Mouse (Mus musculus) embryonic facial prominence, embryonic 14.5 days (tissue): ENCODE results near the gene Sh2b2. TPM values are rescaled to one million over a fixed set of nuclear protein-coding genes. Genes with fewer than 3 reads are reported as not detected.

Experiments
- ATAC-seq: fragments of 200-750 bp; cut with Nextera tagmentation; 2 replicates; pipeline ENCODE4 v1.8.0; 2017; ENCODE audit warnings: low read depth, moderate number of reproducible peaks, moderate TSS enrichment
- DNase-seq: peaks from one replicate; pipeline ENCODE4 v3.0.0-alpha.2; 2015; ENCODE audit warnings: low spot score
- H3K27ac ChIP-seq: fragments of 300-500 bp; sonication (generic); replicated peaks from 2 replicates; pipeline ENCODE4 v1.5.1; 2014; ENCODE audit warnings: low read depth, mild to moderate bottlenecking, low read length, moderate library complexity
- H3K27me3 ChIP-seq: fragments of 300-500 bp; sonication (generic); replicated peaks from 2 replicates; pipeline ENCODE4 v1.6.1; 2014; ENCODE audit warnings: low read length; ENCODE audit not compliant: control insufficient read depth, insufficient read depth
- H3K36me3 ChIP-seq: fragments of 300-500 bp; sonication (generic); 2 replicates; pipeline ENCODE4 v1.6.1; 2014; ENCODE audit warnings: low read length, mixed read lengths; ENCODE audit not compliant: control insufficient read depth, insufficient read depth
- H3K4me1 ChIP-seq: fragments of 300-500 bp; sonication (generic); 2 replicates; pipeline ENCODE4 v1.6.1; 2014; ENCODE audit warnings: antibody characterized with exemption, low read length; ENCODE audit not compliant: control insufficient read depth, insufficient read depth
- H3K4me2 ChIP-seq: fragments of 300-500 bp; sonication (generic); 2 replicates; pipeline ENCODE4 v1.6.1; 2014; ENCODE audit warnings: low read depth, mild to moderate bottlenecking, low read length, moderate library complexity, mixed read lengths
- H3K4me3 ChIP-seq: fragments of 300-500 bp; sonication (generic); 2 replicates; pipeline ENCODE4 v1.5.1; 2014; ENCODE audit warnings: low read depth, mild to moderate bottlenecking, low read length
- H3K9ac ChIP-seq: fragments of 300-500 bp; sonication (generic); 2 replicates; pipeline ENCODE4 v1.6.1; 2014; ENCODE audit warnings: low read depth, mild to moderate bottlenecking, low read length, moderate library complexity, mixed read lengths
- H3K9me3 ChIP-seq: fragments of 300-500 bp; sonication (generic); 2 replicates; pipeline ENCODE4 v1.6.1; 2016; ENCODE audit warnings: low read length; ENCODE audit not compliant: control insufficient read depth
- WGBS: fragments of 180-500 bp; shearing (Covaris S2); extraction: QIAGEN DNeasy Blood & Tissue Kit; methylation state at CpG from one replicate; pipeline ENCODE4 v1.1.7; 2014; 5-methylcytosine and 5-hydroxymethylcytosine counted together
- polyA plus RNA-seq: library from polyadenylated mRNA; unstranded; fragments of >200 nt; fragmentation: Nextera tagmentation; extraction: Ambion mirVana; gene quantifications from 2 replicates; pipeline ENCODE4 v1.2.1, GENCODE M21; 2014

Gene Sh2b2
- polyA plus RNA-seq, 1 experiment from 2014 or later = 10.3 TPM

DNA sequence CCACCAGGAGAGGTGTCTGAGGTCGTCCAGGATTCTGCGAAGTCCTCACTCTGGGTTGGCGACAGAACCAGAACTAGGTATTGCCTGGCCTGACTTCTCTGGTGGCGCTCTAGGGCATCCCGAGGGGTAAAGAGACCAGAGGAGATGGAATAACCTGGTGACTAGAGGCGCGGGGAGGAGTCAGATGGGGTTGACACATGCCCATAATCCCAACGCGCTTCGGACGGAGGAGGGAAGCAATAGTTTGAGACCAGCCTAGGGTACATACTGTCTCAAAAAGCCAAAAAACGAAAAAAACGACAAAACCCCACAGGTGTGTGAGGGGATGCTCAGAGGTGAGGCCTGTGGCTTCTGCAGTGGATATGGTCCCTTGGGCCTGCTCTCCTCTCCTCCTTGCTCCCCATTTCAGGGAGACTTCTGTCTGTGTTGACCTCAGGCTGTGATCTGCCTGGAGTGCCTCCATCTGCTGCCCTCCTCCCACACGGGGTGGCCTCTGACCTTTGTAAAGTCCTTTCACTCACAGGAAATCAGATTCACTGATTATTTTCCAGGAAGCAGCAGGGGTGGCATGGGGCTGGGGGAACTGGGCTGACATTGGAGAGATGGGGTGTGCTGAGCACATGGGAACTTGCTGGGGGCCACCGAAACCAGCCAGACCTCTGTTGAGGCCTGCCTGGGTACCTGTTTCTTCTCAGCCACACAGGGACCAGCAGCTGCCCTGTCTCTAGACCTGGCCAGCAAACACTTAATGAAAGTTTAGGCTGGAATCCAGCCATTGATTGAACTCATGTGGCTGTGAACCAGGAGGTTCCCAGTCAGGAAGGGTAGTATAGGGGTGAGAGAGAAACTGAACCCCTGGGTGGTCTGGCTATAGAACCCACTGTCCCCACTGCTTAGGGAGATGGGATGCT is 560 bp downstream of the Sh2b2 start:
- peak overlapping the region; percentile 78 for H3K27ac ChIP-seq

DNA sequence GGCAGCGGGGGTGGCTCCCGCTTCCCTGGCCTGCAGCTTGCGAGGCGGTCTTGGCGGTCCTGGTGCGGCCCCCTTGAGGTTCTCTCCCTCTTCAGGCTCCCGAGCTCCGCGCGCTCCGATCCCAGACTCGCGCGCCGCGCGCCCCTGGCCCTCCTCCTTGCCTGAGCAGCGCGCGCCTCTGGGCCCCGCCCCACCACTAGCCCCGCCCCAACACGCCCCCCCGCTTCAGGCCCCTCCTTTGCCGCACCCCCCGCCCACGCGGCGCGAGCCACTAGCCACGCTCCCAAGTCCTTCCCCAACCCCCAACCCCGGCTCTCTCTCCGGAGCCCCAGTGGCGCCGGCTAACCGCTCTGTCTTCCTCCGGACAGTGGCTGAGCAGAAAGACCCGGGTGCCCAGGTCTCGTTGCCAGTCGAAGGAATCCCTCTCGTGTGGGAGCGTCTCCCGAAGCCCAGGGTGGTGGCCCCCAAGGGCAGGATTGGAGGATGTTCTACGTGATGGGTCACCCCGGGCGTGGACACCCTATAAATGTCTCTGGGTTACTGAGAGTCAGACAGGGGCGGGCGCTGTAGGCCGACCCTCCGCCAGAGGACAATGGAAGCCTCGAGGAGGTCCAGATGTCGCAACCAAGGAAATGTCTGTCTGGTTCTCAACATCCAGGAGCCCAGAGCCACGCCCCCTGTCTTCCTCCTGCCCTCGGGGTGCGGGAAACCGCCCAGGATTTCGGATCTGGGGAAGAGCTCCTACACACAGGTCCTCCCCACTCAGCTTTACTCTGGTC is 1.4 kb downstream of the Sh2b2 start:
- peak overlapping the region; percentile 81 for H3K4me2 ChIP-seq

More for the DNA sequence above, 560 bp downstream of the Sh2b2 start:
- Histone ChIP-seq H3K27me3 (no peaks in the 10 kb centered on the region), H3K4me3 (peak overlapping the region; percentile 78), H3K4me2 (peak overlapping the region; percentile 81), H3K9me3 (no peaks in the 10 kb centered on the region), H3K9ac (peak overlapping the region; percentile 76), H3K36me3 (no peaks in the 10 kb centered on the region), H3K4me1 (0 out of 2 replicates have a peak, but pooled peaks cover 6% of the 10 kb centered on the region)
- ATAC-seq (no peak), DNase-seq (no peak)
- WGBS = 11% methylated on average over 15 of the region's 15 CpGs

GRCm38 (mm10) chr5:136243851-136244761 is 2.2 kb downstream of the Sh2b2 start:
- no peaks in the 10 kb centered on the region for H3K27me3 ChIP-seq
- peak overlapping the region; percentile 78 for H3K4me3 ChIP-seq
- no peak for DNase-seq
- H3K4me1 ChIP-seq = 0 out of 2 replicates have a peak, but pooled peaks cover 6% of the 10 kb centered on the region
- WGBS = 1% methylated on average over 46 of the region's 67 CpGs
- peak overlapping the region; percentile 67; the same call in 1 of the 2 replicates for H3K27ac ChIP-seq
- peak overlapping the region; percentile 76 for H3K9ac ChIP-seq
- H3K36me3 ChIP-seq = no peaks in the 10 kb centered on the region
- peak; percentile 28 for ATAC-seq
- H3K9me3 ChIP-seq = no peaks in the 10 kb centered on the region
- peak overlapping the region; percentile 81 for H3K4me2 ChIP-seq

More for the DNA sequence above, 1.4 kb downstream of the Sh2b2 start:
- no peaks in the 10 kb centered on the region for H3K36me3 ChIP-seq
- 0 out of 2 replicates have a peak, but pooled peaks cover 6% of the 10 kb centered on the region for H3K4me1 ChIP-seq
- H3K9ac ChIP-seq = peak overlapping the region; percentile 76
- peak overlapping the region; percentile 78 for H3K4me3 ChIP-seq
- DNase-seq (peak; percentile 92), ATAC-seq (peak; percentile 82)
- H3K9me3 ChIP-seq = no peaks in the 10 kb centered on the region
- H3K27ac ChIP-seq = peak overlapping the region; percentile 78
- H3K27me3 ChIP-seq = no peaks in the 10 kb centered on the region
- under 1% methylated on average over 31 of the region's 57 CpGs for WGBS

- DNase-seq (no peak), ATAC-seq (no peak)
- Histone ChIP-seq H3K4me1 (peaks cover 14% of the 10 kb centered on the region), H3K27ac (no peak overlapping the region), H3K4me2 (no peak overlapping the region), H3K4me3 (no peak overlapping the region), H3K9ac (no peak overlapping the region), H3K36me3 (no peaks in the 10 kb centered on the region), H3K27me3 (no peaks in the 10 kb centered on the region), H3K9me3 (no peaks in the 10 kb centered on the region)
- 75% methylated on average over 6 of the region's 6 CpGs for WGBS
Observed at GRCm38 (mm10) chr5:136241161-136241560, 5.2 kb downstream of the Sh2b2 start.

- H3K4me1 ChIP-seq = peaks cover 14% of the 10 kb centered on the region
- ATAC-seq = no peak
- no peak overlapping the region for H3K27ac ChIP-seq
- WGBS = 47% methylated on average over 1 of the region's 1 CpGs
- no peaks in the 10 kb centered on the region for H3K27me3 ChIP-seq
- H3K9ac ChIP-seq = no peak overlapping the region
- no peaks in the 10 kb centered on the region for H3K9me3 ChIP-seq
- no peak for DNase-seq
- H3K4me3 ChIP-seq = no peak overlapping the region
- no peak overlapping the region for H3K4me2 ChIP-seq
- no peaks in the 10 kb centered on the region for H3K36me3 ChIP-seq
Observed at GRCm38 (mm10) chr5:136240381-136240780, 6.0 kb downstream of the Sh2b2 start.

- Histone ChIP-seq H3K36me3 (no peaks in the 10 kb centered on the region), H3K27ac (no peak overlapping the region), H3K4me2 (peak overlapping the region; percentile 58), H3K4me3 (peak overlapping the region; percentile 32), H3K27me3 (no peaks in the 10 kb centered on the region), H3K9ac (peak overlapping the region; percentile 42), H3K4me1 (peaks cover 8% of the 10 kb centered on the region), H3K9me3 (no peaks in the 10 kb centered on the region)
- WGBS = 4% methylated on average over 19 of the region's 19 CpGs
- no peak for ATAC-seq
- no peak for DNase-seq
Observed at GRCm38 (mm10) chr5:136237607-136238006, 8.7 kb downstream of the Sh2b2 start.

GRCm38 (mm10) chr5:136236611-136237010 is 9.7 kb downstream of the Sh2b2 start:
- no peaks in the 10 kb centered on the region for H3K27me3 ChIP-seq
- H3K27ac ChIP-seq = no peak overlapping the region
- no peak overlapping the region for H3K4me3 ChIP-seq
- ATAC-seq (no peak), DNase-seq (no peak)
- WGBS = 77% methylated on average over 5 of the region's 5 CpGs
- no peak overlapping the region for H3K4me2 ChIP-seq
- H3K9ac ChIP-seq = no peak overlapping the region
- no peaks in the 10 kb centered on the region for H3K9me3 ChIP-seq
- peaks cover under 1% of the 10 kb centered on the region; the same call in 1 of the 2 replicates for H3K36me3 ChIP-seq
- H3K4me1 ChIP-seq = peaks cover 8% of the 10 kb centered on the region
